Mouse (Mus musculus) adrenal gland, postnatal 4 days (tissue): ENCODE measurements around the gene Aldh16a1. TPM values are rescaled to one million over a fixed set of nuclear protein-coding genes. Genes with fewer than 3 reads are reported as not detected.
"Not testable (repeated sequence)": the region's sequence is repeated elsewhere in the genome, so short reads cannot be mapped to it uniquely, and the experiment has no call there.

Source experiments
- DNase-seq, 2 experiments: peaks; one replicate each; pipeline ENCODE4 v3.0.0; 2021 to 2022; ENCODE audit warnings: low spot score in 2 of 2, mixed read lengths in 2 of 2
- total RNA-seq, 2 experiments: library from RNA; stranded (reverse); gene quantifications; 2 replicates each; pipeline ENCODE4 v1.2.3; 2021

Gene Aldh16a1
- total RNA-seq, 2 experiments from 2014 or later: 76.4 to 90.1 TPM

GRCm38 (mm10) chr7:45160316-45160800 is 6.0 kb upstream of the Aldh16a1 start:
- no peak for DNase-seq

- no peak for DNase-seq
These were observed 4.6 kb upstream of the Aldh16a1 start for GRCm38 (mm10) chr7:45158991-45159390.

GRCm38 (mm10) chr7:45157459-45157858 is 3.1 kb upstream of the Aldh16a1 start:
- DNase-seq: no peak

DNA sequence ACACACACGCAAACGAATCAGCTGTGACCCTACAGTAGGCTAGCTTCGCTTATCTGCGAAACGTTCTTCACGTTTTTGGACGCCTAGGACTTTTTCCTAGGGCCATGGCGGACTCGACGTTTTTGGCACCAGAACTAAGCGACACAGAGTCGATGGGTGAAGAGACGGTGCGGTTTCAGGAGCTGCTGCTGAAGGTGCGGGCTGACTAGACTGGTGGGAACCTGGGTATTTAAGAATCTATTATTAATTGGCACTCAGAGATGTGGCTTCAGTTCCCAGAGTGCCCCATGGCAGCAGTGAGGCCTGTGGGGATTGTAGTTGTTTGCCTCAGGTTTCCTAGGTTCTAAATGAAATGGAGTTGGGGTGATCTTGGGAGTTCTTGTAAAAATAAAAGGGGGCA is 1.8 kb upstream of the Aldh16a1 start:
- no peak for DNase-seq

- no peak for DNase-seq
These were observed 1.2 kb upstream of the Aldh16a1 start for GRCm38 (mm10) chr7:45155590-45155989.

GRCm38 (mm10) chr7:45154993-45155514 is 670 bp upstream of the Aldh16a1 start:
- no peak for DNase-seq

- DNase-seq: no peak
These were observed 798 bp downstream of the Aldh16a1 start for GRCm38 (mm10) chr7:45153586-45153985.

DNA sequence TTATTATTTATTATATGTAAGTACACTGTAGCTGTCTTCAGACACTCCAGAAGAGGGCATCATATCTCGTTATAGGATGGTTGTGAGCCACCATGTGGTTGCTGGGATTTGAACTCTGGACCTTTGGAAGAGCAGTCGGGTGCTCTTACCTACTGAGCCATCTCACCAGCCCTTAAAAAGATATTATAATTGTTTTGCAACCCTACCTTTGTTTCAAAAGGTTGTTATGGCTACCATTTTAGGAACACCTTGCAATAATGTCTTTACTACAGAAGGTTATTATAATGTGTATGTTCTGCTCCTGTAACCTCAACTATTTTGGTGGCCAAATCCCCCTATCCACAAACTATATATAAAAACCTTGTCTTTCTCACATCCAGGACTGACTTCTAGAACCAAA is 1.3 kb downstream of the Aldh16a1 start:
- DNase-seq: not testable (repeated sequence)

- DNase-seq: no peak
These were observed 3.1 kb downstream of the Aldh16a1 start for GRCm38 (mm10) chr7:45151303-45151702.

DNA sequence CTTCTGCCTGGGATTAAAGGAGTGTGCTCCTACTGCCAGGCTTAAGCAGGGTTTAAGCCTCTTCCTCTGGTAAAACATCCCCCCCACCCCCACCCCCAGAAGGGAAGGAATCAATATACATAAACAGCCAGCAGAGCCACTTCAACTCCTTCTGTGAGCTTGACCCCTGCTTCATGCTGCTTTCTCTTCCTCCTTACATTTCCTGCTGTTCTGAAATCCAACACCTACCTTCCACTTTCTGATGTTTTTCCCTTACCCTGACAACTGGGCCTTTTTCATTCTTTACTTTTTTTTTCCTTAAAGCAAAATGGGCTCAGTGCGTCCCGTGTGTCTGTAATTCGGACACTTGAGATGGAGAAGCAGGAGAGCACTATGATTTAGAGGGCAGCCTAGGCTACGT is 4.1 kb downstream of the Aldh16a1 start:
- no peak for DNase-seq

DNA sequence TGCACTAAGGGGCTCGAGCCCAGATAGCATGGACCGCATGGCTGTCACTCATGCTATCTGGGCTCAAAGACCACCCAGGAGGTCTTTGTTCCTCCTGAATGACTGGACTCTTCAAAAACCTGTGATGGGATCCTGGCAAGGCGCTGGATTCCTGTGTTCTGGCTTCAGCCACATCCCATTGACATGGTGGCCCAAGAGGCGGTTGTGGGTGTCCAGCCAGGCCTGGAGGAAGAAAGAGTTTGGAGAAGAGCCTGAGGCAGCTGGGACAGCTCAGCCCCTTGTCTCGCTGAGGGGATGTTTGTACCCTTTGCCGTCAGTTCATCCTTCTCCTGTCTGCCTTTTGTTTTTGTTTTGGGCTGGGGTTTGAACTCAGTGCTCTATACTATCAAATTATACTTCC is 4.8 kb downstream of the Aldh16a1 start:
- no peak for DNase-seq

DNA sequence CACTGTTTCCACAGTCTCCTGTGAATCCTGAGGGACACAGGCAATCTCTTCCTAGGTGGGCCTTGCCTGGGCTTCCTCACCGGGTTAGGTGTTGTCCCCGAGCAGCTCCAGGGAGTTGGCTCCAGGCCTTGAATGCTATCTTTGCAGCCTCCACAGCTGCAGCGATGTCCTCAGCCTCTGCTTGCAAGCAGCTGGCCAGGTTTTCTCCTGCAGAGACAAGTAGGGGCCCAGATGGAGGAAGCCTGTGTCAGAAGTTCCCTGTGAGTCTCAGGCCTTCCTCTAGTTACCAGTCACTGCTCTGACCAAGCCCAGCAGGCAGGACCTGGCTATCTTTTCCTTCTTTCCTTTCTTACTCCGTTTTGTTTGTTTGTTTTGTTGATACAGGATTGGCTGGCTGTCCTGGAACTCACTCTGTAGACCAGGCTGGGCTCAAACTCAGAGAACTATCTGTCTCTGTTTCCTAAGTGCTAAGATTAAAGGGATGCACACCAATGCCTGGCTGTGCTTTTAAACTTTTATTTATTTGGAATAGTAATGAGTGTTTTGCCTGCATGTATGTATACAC is 5.8 kb downstream of the Aldh16a1 start:
- DNase-seq: no peak

GRCm38 (mm10) chr7:45147899-45148298 is 6.5 kb downstream of the Aldh16a1 start:
- no peak for DNase-seq

- DNase-seq: no peak
These were observed 7.1 kb downstream of the Aldh16a1 start for GRCm38 (mm10) chr7:45147267-45147666.

- DNase-seq: no peak
These were observed 8.9 kb downstream of the Aldh16a1 start for GRCm38 (mm10) chr7:45145460-45145859.

- DNase-seq: no peak
These were observed 9.8 kb downstream of the Aldh16a1 start for GRCm38 (mm10) chr7:45144368-45145174.

- DNase-seq: no peak
These were observed 12.5 kb downstream of the Aldh16a1 start for GRCm38 (mm10) chr7:45141914-45142313.

DNA sequence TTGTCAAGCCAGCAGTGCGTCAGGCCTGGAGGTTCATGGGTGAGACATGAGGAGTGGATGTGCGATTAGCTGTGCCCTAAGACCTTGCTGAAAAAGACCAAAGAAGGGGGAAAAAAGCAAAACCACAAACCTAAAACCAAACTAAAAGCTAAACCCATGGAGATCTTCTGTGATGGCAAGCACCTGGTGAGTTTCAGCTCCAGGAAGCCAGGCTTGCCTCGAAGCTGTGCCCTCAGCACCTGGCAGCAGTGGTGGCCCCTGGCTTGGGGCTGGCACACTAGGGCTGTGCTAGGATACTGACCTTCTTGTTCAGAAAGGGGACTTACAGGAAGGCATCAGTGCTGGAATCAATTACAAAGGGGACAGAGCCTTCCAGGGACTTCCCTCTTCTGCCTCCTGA is 13.1 kb downstream of the Aldh16a1 start:
- DNase-seq: no peak

DNA sequence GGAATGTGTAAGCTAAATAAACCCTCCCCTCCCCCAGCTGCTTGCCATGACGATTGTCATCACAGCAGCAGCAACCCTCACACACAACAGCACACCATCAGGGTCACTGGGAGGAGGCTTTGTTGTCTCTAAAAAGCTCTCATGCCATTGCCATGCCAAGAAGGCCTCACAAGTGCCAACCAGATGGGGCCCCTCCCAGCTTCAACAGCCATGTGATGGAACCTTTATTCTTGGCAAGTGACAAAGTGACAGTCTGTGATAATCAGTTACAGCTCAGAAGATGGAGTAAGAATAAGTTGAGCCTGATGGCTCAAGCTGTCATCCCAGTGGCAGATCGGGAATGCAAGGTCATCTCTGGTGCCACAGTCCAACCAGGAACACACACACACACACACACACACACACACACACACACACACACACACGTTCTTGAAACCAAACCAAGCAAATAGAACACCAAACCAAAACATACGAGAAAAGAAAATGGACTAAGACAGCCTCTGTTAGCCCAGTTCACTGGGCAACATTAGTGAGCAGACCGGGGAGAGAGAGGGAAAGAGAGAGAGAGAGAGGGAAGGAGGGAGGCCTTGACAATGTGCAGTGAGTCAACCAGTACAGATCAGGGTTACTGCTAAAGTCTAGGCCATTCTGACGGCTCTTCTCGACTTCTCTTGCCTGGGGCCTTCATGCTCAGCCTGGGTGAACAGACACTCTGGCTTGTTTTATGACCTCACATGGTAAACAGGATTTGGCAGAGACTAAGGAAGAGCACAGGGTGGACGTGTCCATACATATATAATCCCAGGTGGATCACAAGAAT is 14.3 kb downstream of the Aldh16a1 start:
- no peak for DNase-seq

DNA sequence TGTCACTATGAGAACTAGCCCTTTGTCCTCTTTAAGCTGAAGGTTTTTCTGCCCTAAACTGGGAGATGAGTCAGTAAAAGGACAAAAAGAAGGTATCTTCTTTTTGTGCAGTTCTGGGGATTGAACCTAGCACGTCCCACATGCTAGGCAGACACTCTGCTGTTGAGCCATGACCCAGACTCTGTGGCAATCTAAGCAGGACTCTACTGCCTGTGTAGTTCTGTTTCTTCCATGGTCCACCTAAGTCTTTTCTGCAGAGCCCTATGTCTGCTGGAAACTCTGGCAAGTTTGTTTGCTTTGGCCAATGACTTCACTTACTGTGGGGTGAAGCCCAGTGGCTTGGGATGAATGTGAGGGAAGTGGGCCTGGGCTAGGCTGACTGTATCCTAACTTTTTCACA is 16.0 kb downstream of the Aldh16a1 start:
- DNase-seq: no peak

- DNase-seq: no peak
These were observed 17.0 kb downstream of the Aldh16a1 start for GRCm38 (mm10) chr7:45137171-45138006.
